In genomic region chr5:30806106-30806505, GRCm38 (mm10) we compare ENCODE assay signal across 8 mouse cellular contexts. TPM values are rescaled to one million over a fixed set of nuclear protein-coding genes. Genes with fewer than 3 reads are reported as not detected.
DNase-seq lines count a peak whose midpoint lies in the region; ATAC-seq lines count a peak whose summit lies in the region.

No protein-coding gene starts in this region.

- H3K4me1 ChIP-seq in hindbrain, embryonic 16.5 days (ENCODE audit: control insufficient read depth, insufficient read depth, low read depth, low read length): no peaks in the 10 kb centered on the region

- no peaks in the 10 kb centered on the region; the same call in 1 of the 2 replicates for H3K27me3 ChIP-seq in hindbrain, embryonic 16.5 days (replicated peaks; ENCODE audit: control insufficient read depth, insufficient read depth, low read length)

- peak; percentile 61 for DNase-seq in WW6 (ENCODE audit: low read depth, low spot score)
- peak; percentile 93 to 99 for DNase-seq in cerebellum, postnatal 36 days
- DNase-seq in gastrocnemius, adult 18-20 months (ENCODE audit: low spot score): peak; percentile 93
- DNase-seq in layer of hippocampus, postnatal 36 days: peak; percentile 73 to 83
- DNase-seq in lung, postnatal 4 days: peak; percentile 70 to 91
- DNase-seq in right cerebral cortex, adult 18-20 months: peak; percentile 74
- peak; percentile 78 to 81 for DNase-seq in urinary bladder, adult 18-20 months (ENCODE audit: low spot score in 2 of 2)

- no peaks in the 10 kb centered on the region for H3K9me3 ChIP-seq in hindbrain, embryonic 16.5 days (ENCODE audit: control insufficient read depth, low read length)

- ATAC-seq in hindbrain, embryonic 16.5 days: peak; percentile 84

- 8% methylated on average over 3 of the region's 3 CpGs for WGBS in hindbrain, embryonic 16.5 days

- no peak overlapping the region for H3K9ac ChIP-seq in hindbrain, embryonic 16.5 days (ENCODE audit: low read depth, low read length)

- H3K27ac ChIP-seq in hindbrain, embryonic 16.5 days (ENCODE audit: low read depth, low read length): no peak overlapping the region

- no peaks in the 10 kb centered on the region for H3K36me3 ChIP-seq in hindbrain, embryonic 16.5 days (ENCODE audit: control insufficient read depth, insufficient read depth, low read length)

- no peak overlapping the region for H3K4me3 ChIP-seq in hindbrain, embryonic 16.5 days (ENCODE audit: low read length)

- no peak overlapping the region; the same call in 1 of the 2 replicates for H3K4me2 ChIP-seq in hindbrain, embryonic 16.5 days (ENCODE audit: low read length)

RNA-seq across cellular contexts. Expression of gene Mapre3, which starts 8.3 kb away (rescaled TPM):
- 10 to 100 TPM; 90.8 to 91.0 TPM for total RNA-seq in gastrocnemius, adult 18-20 months (2021)
- polyA plus RNA-seq in hindbrain, embryonic 16.5 days (2015; fragmentation: Nextera tagmentation; extraction: Ambion mirVana): 151 and 153 TPM in 2 replicates
- 100 to 1,000 TPM; 239 to 251 TPM for total RNA-seq in layer of hippocampus, postnatal 36 days (2021)
